Comparison of ENCODE assay signal across 18 mouse cellular contexts in the genomic region with DNA sequence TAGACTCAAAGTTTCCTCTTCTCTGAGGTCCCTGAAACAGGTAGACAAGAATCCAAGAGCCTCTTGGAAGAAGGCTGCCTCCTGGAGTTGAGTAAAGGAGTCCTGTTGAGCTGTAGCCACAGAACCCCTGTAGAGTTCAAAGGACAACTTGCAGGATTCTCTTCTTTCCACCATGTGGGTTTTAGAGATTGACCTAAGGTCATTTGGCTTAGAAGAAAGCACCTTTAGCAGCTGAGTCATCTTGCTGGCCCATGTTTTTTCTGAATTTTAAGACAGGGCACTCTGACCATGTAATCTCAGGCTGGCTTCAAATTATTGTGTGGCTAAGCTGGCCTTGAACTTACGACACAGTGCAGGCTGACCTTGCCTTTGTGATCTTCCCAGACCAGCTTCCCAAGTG. TPM values are rescaled to one million over a fixed set of nuclear protein-coding genes. Genes with fewer than 3 reads are reported as not detected.
DNase-seq lines count a peak whose midpoint lies in the region; ATAC-seq lines count a peak whose summit lies in the region.
"Had no signal": no experiment of that assay in that cellular context is flagged by ENCODE, and none has a peak within 500 bp of the region (broad histone marks: within the 10 kb centered on the region; RNA-seq: fewer than 3 reads in every experiment).

No protein-coding gene starts in this region.

- ATAC-seq in heart, embryonic 11.5 days (replicated peaks; ENCODE audit: insufficient number of reproducible peaks, low FRiP score, low TSS enrichment): no peak
- ATAC-seq in kidney, embryonic 14.5 days (ENCODE audit: low FRiP score, low TSS enrichment): no peak
- ATAC-seq in activated CD4-positive, CD25-positive, alpha-beta regulatory T cell, adult 4 months: no peak
- ATAC-seq: CD4-positive, CD25-positive, alpha-beta regulatory T cell, adult 4 months; forebrain, embryonic 13.5 days; forebrain, postnatal 0 days had no signal

- H3K4me1 ChIP-seq in heart, embryonic 11.5 days (ENCODE audit: control insufficient read depth, insufficient read depth, low read length): peaks cover 67% of the 10 kb centered on the region
- no peaks in the 10 kb centered on the region for H3K4me1 ChIP-seq in kidney, embryonic 14.5 days (ENCODE audit: control insufficient read depth, insufficient read depth, low read length)

- no peaks in the 10 kb centered on the region for H3K36me3 ChIP-seq in heart, embryonic 11.5 days (ENCODE audit: control insufficient read depth, insufficient read depth, low read length)
- no peaks in the 10 kb centered on the region for H3K36me3 ChIP-seq in kidney, embryonic 14.5 days (ENCODE audit: control insufficient read depth, insufficient read depth, low read length)
- H3K36me3 ChIP-seq: hindbrain, embryonic 15.5 days had no signal

- H3K4me2 ChIP-seq in heart, embryonic 11.5 days: no peak overlapping the region
- no peak overlapping the region for H3K4me2 ChIP-seq in kidney, embryonic 14.5 days (replicated peaks; ENCODE audit: low read depth, low read length)
- H3K4me2 ChIP-seq: forebrain, embryonic 13.5 days; hindbrain, embryonic 15.5 days had no signal

- no peak for DNase-seq in heart, postnatal 25 days (ENCODE audit: low spot score)
- peak; percentile 31 for DNase-seq in kidney, adult 18-20 months
- peak; percentile 23 to 67 for DNase-seq in kidney, postnatal 36 days
- DNase-seq in kidney, postnatal 10 days: no peak
- peak; percentile 62 for DNase-seq in yolk sac, embryonic 10.5 days (ENCODE audit: low spot score)
- DNase-seq: adrenal gland, postnatal 25 days; B cell, adult 2 months; cerebellum, adult 2 months; cerebellum, postnatal 10 days; forebrain, postnatal 0 days; gastrocnemius, postnatal 14 days had no signal

- no peak overlapping the region for H3K9ac ChIP-seq in heart, embryonic 11.5 days (ENCODE audit: low read depth, low read length)
- H3K9ac ChIP-seq in kidney, embryonic 14.5 days (ENCODE audit: low read depth, low read length): no peak overlapping the region
- H3K9ac ChIP-seq: forebrain, embryonic 13.5 days; forebrain, postnatal 0 days; hindbrain, embryonic 15.5 days had no signal

- H3K4me3 ChIP-seq in heart, embryonic 11.5 days (ENCODE audit: low read depth, low read length): no peak overlapping the region
- no peak overlapping the region for H3K4me3 ChIP-seq in kidney, embryonic 14.5 days (ENCODE audit: low read length)
- H3K4me3 ChIP-seq: embryonic facial prominence, embryonic 10.5 days; forebrain, embryonic 13.5 days; hindbrain, embryonic 15.5 days had no signal

- WGBS in heart, embryonic 11.5 days (ENCODE audit: insufficient replicate concordance): 84% methylated on average over 1 of the region's 1 CpGs
- WGBS in kidney, embryonic 14.5 days: 88% methylated on average over 1 of the region's 1 CpGs

- H3K27me3 ChIP-seq in heart, embryonic 11.5 days (ENCODE audit: control insufficient read depth, insufficient read depth, low read length): 0 out of 2 replicates have a peak, but pooled peaks cover 2% of the 10 kb centered on the region
- H3K27me3 ChIP-seq in kidney, embryonic 14.5 days (ENCODE audit: control insufficient read depth, insufficient read depth, low read length): no peaks in the 10 kb centered on the region
- H3K27me3 ChIP-seq: forebrain, embryonic 13.5 days; hindbrain, embryonic 15.5 days had no signal

- intact Hi-C loops in heart, postnatal 25 days (cut with DNase I): no loop called here

- H3K27ac ChIP-seq in heart, embryonic 11.5 days (ENCODE audit: low read depth, low read length): 0 out of 2 replicates have a peak overlapping the region, but pooled peaks have one; percentile 57
- no peak overlapping the region for H3K27ac ChIP-seq in kidney, embryonic 14.5 days (ENCODE audit: low read depth, low read length)
- H3K27ac ChIP-seq: embryonic facial prominence, embryonic 10.5 days; forebrain, embryonic 13.5 days; hindbrain, embryonic 15.5 days had no signal

- no peaks in the 10 kb centered on the region for H3K9me3 ChIP-seq in heart, embryonic 11.5 days (replicated peaks; ENCODE audit: control insufficient read depth, low read length)
- no peaks in the 10 kb centered on the region for H3K9me3 ChIP-seq in kidney, embryonic 14.5 days (ENCODE audit: control insufficient read depth, low read length)
- H3K9me3 ChIP-seq: embryonic facial prominence, embryonic 10.5 days; forebrain, embryonic 13.5 days; hindbrain, embryonic 15.5 days had no signal

RNA-seq across cellular contexts. Expression of gene Exog, which starts 28.3 kb away (rescaled TPM):
- 19.4 and 20.2 TPM in 2 replicates for polyA plus RNA-seq in heart, embryonic 11.5 days (2014; fragmentation: Nextera tagmentation; extraction: Ambion mirVana)
- total RNA-seq in heart, postnatal 25 days (2021): 1 to 10 TPM; 2.4 to 2.5 TPM
- polyA plus RNA-seq in kidney, embryonic 14.5 days (2014; fragmentation: Nextera tagmentation; extraction: Ambion mirVana): 21.4 and 27.8 TPM in 2 replicates
- polyA plus RNA-seq in activated CD4-positive, CD25-positive, alpha-beta regulatory T cell, adult 4 months (2017; shearing (Covaris generic)): 10 to 100 TPM in 1 of 2 experiments, 1 to 10 TPM in 1; 8.6 to 10.5 TPM

Comparison
In these comparisons a context has a peak if more than half of its experiments do, and no peak if none do; other contexts are left out.
1. DNase-seq: peak in kidney, adult 18-20 months (single experiment), kidney, postnatal 36 days (2 of 2) and yolk sac, embryonic 10.5 days (single experiment); none in heart, postnatal 25 days (single experiment) and kidney, postnatal 10 days (single experiment).